Mouse (Mus musculus) E14TG2a.4 (cell line): ENCODE data around the gene Asah2.

ENCODE experiments used
- CTCF ChIP-seq: conservative IDR thresholded peaks from 2 replicates; pipeline ENCODE4 v1.5.1; 2014; ENCODE audit warnings: low read length
- NANOG ChIP-seq: IDR thresholded peaks from 2 replicates; pipeline ENCODE4 v1.6.1; 2014; ENCODE audit warnings: borderline replicate concordance, low read length, mixed read lengths
- POU5F1 ChIP-seq: IDR thresholded peaks from 2 replicates; pipeline ENCODE4 v1.6.1; 2014; ENCODE audit warnings: low read length, borderline replicate concordance

GRCm38 (mm10) chr19:32104217-32104616 lies 3.8 kb downstream of the Asah2 start:
- TF ChIP-seq CTCF (no peak), POU5F1 (no peak), NANOG (no peak)
